Mouse (Mus musculus): Measurements from ENCODE around the gene Sema6b.

GRCm38 (mm10) chr17:56079921-56080320, 60.2 kb downstream of the Sema6b start:
- TF ChIP-seq USF1 (IDR thresholded peaks at IDR 0.05; ENCODE audit: low read depth), result no peak
- TF ChIP-seq CTCF (IDR thresholded peaks at IDR 0.05; ENCODE audit: control insufficient read depth, insufficient read depth, insufficient read length), result no peak

All from C2C12 (cell line).